Mouse (Mus musculus): ENCODE measurements around the gene Srpr.

DNA sequence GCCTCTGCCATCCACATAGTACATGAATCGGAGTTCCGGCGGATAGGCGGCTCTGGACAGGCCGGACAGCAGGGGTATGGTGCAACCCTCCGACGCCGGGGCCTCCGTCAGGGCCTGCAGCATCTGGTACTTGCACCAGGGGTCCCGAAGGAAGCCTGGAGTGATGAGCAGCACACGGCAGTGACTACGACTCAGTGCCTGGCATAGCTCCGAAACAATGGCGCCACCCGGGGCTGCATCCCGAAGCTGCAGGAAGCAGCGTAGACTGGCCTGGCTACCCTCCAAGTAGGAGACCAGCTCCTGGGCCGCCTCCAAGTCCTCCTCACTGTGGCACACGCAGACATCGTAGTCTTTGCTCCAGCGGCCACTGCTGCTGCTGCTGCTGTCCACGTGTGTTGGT is 11.3 kb upstream of the Srpr start:
- no peak for TF ChIP-seq CTCF (conservative IDR thresholded peaks at IDR 0.05; ENCODE audit: insufficient read depth, insufficient read length, low read depth, low read length)
- no peak for TF ChIP-seq POLR2A (IDR thresholded peaks at IDR 0.05; ENCODE audit: low read depth, low read length)
